Mouse (Mus musculus): ENCODE results near the gene Srp68.

Srp68 gene

DNA sequence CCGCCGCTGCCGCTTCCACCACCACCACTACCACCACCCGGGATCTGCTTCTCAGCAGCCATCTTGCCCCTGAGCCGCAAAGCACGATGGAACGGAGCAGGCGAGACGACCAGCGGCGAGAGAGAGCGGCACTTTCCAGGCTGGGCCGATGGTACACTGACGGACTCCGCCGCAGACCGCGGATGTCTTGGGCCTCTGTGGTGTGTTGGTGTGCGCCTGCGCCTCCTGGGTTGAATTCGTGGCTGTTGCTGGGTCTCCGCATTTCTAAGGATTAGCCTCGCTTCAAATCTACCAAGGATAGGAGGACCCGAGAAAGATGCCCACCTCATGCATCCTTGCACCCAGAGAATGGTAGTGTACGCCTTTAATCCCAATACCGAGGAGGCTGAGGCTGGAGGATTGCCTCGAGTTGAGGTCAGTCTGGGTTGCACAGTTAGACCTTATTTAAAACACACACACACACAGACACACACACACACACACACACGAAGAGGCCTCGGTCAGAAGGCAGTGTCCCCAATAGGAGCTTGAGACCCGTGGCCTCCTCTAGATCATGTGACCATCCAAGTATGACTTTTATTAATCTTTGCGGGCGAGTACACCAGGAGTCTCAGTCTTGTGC is at the start of gene Srp68:
TSS of gene Srp68 (minus strand) at position 173 of the 622 bp plus-strand sequence.
- peak; percentile 69 for DNase-seq (ENCODE audit: low read depth, low spot score)

DNA sequence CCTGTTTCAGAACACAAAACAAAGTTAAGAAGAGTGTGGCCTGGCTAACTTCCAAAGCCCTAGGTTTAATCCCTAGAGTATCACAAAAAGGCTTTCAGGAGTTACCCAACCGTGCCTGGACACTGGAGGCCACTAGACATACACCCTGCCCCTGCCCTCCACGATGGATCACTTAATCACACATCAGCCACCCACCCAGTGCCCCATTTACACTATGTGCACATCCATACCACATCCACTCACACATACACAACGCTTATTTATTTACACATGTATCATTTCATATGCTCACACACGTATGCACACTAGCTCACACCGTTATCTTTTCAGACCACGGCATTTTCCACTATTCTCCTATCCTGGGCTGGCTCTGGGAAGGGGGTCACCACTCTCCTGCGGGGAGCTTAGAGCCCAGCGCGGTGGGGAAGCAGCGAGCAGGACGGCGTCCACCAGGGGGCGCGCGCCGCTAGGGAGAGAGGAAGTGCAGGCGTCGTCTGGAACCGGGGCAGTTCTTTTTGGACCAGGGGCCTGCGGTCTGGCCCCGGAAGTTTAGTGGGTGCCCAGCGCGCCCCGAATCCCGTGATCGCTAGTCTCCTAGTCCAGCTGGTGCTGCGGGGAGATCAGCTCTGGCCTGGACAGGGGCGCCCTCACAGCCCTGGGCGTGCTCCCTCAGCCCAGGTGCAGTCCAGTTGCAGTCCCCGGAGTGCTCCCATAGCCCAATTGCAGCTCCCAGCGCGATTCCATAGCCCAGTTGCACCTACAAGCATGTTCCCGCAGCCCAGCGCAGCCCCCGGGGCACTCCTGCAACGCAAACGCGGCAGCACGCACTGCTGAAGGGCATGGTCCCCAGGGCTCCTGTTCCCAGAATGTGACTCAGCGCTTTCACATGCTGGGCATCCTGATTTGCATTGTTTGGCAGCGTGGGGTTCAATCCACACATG is 45.0 kb upstream of the Srp68 start:
- DNase-seq (ENCODE audit: low read depth, low spot score) = peak; percentile 56

GRCm38 (mm10) chr11:116312359-116312758 is 38.3 kb upstream of the Srp68 start:
- no peak for DNase-seq (ENCODE audit: low read depth, low spot score)

DNA sequence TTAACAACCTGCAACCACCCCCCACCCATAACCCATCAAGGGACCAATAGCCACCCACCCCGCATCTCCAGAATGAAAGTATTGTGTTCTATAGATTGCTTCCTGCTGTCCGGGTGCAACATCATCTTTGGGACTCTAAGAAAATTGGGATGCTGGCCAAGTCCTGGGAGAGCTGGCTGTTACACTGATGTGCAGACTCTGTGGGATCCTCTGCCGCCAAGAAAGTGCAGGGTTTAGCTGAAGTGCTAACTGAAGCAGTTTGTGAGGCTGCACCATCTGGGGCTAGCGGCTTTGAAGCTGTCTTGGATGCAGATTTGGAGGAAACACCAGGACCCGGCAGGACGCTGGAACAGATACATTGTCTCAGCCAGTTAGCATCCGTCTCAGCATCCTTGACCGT is 37.2 kb upstream of the Srp68 start:
- no peak for DNase-seq (ENCODE audit: low read depth, low spot score)

DNA sequence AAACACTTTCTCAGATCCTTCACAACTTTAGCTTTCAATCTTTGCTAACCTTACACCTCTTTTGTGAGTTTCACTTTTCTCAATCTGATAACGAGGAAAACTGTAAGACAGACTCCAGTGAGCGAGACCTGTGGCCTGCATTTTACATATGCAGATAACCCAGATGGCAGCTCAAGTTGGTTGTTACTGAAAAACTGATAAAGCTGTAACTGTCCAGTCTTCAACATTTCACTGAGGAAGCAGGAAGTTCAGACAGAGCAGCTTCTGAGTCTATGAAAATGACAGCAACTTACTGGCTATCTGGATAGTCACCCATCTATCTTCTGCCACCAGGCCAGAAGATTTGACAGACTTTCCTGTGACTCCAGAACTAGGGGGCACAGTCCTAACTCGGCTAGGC is 35.6 kb upstream of the Srp68 start:
- DNase-seq (ENCODE audit: low read depth, low spot score) = no peak

GRCm38 (mm10) chr11:116307762-116308531 is 33.9 kb upstream of the Srp68 start:
- peak; percentile 36 for DNase-seq (ENCODE audit: low read depth, low spot score)

- DNase-seq (ENCODE audit: low read depth, low spot score) = no peak
Observed at GRCm38 (mm10) chr11:116307019-116307725, 33.2 kb upstream of the Srp68 start, which contains the start of gene Exoc7. TSS of gene Exoc7 (minus strand) at chr11:116307233.

DNA sequence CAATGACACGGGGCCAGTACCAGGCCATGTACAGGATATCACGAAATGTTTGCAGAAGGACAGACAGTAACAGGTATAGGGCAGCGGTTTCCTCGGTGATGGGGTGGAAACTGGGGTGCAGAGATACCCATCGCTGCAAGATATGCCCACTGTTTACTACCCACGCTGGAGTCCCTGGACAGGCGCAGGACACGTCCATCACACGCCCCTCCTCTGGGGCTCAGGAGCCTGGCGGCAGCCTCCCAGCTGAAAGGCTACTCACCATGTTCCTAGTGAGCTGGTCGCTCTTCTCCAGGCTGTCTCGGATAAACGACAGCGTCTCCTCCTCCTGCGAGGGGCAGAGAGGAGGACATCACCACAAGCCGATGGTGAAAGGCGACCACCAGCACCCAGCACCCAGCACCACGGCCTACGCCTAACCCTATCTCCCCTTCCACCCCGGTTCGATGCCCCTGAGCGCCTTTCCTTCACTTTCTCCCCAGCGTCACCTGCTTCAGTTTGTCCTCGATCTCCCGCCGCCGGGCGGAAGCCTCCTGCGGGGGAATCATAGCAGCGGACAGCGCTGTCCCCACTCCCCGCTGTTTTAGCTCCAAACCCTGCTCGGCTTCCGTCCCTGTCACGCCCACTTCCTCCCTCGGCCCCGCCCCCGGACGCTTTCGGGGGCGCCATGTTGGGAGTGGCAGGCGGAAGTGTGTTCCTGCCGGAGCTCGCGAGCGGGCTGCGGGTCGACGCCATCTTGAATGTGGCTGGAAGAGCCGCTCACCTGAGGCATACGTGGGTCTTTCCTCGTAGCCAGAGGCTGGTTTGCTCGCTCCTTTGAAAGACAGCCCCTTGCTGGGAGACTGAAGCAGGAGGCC is 32.3 kb upstream of the Srp68 start:
- peak; percentile 88 for DNase-seq (ENCODE audit: low read depth, low spot score)

GRCm38 (mm10) chr11:116305423-116305822 is 31.4 kb upstream of the Srp68 start:
- DNase-seq (ENCODE audit: low read depth, low spot score) = no peak

GRCm38 (mm10) chr11:116298621-116299020 is 24.6 kb upstream of the Srp68 start:
- no peak for DNase-seq (ENCODE audit: low read depth, low spot score)

- no peak for DNase-seq (ENCODE audit: low read depth, low spot score)
Observed at GRCm38 (mm10) chr11:116298221-116298620, 24.2 kb upstream of the Srp68 start.

DNA sequence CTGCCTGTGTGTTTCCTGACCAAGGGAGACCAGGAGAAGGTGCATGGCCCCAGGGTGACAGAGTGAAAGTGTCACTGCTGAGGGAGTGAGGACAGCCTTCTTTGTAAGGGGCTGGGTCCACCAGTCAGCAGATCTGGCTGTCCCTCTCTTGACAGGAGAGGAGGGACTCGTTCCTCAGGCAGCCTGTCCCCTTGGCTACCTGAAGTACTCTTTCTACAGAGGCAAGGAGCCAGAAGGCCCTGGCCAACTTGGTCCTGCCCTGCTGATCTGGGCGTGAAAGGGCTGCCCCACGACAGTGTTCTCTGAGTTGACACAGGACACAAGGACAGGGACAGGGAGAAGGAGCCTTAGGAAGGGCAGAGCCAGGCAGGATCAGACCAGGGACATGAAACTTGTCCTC is 23.0 kb upstream of the Srp68 start:
- DNase-seq (ENCODE audit: low read depth, low spot score) = no peak

DNA sequence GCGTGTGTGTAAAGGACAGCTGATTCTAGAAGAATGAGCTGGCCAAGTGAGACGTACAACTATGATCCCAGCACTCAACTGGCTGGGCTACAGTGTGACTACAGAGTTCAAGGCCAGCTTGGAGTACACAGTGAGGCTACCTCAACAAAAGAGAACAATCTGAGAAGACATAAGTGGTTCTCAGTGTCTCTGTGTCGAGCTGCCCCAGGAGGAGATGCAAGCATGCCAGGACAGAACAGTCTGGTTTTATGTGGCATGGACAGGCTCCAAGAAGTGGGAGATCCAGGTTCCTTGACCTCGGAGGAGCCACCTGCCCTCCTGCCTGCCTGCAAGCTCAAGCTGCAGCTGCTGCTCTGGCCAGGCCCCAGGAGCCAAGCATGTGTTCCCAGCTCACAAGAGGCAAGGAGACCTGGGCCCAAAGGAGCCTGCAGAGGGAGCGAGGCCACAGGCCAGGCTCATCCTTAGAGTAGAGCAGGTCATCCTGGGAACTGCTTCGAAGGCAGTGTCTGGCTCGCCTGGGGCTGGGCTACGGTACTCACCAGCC is 22.2 kb upstream of the Srp68 start:
- no peak for DNase-seq (ENCODE audit: low read depth, low spot score)

DNA sequence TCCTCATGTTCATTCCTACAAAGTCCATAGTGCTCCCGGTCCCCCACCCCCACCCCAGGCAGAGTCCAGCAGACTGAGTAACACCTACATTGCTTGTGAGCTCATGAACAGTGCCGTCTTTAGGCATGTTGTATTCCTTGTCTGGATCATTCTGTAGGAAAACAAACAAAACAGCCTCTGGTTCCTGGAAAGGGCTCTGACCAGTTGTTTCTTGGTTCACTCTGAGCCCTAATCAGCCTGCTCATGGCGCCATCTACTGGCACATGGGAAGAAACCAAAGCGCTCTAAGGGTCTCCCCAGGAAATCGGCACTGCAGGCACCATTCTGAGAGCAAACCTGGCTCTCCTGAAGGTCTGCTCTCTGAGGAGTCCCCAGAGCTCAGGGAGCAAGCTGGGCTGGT is 20.3 kb upstream of the Srp68 start:
- DNase-seq (ENCODE audit: low read depth, low spot score) = peak; percentile 37

DNA sequence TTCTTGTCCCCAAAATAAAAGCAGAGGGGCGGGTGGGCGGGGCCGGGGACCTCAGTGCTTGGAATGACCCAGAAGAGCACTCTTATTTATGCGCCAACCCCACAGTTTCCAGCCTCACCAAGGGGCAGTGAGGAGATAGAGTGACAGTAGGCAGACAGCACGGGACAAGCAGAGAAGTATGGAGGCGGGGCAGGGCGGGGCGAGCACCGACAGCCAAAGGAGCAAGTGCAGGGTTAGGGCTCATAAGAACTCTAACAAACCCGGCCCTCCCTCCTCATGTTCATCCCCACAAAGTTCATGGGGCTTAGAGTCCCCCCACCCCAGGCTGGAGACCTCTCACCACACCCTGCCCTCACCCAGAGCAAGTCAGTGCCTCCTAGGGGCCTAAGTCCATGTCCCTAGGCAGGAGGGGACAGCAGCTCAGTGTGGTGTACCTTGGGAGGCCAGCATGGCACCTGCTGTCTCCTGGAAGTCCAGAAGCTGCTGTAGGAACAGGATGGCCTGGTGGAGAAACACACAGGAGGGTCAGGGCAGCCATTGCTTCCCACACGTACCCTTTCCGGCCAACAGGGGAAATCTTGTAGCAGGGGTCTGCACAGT is 19.6 kb upstream of the Srp68 start:
- no peak for DNase-seq (ENCODE audit: low read depth, low spot score)

DNA sequence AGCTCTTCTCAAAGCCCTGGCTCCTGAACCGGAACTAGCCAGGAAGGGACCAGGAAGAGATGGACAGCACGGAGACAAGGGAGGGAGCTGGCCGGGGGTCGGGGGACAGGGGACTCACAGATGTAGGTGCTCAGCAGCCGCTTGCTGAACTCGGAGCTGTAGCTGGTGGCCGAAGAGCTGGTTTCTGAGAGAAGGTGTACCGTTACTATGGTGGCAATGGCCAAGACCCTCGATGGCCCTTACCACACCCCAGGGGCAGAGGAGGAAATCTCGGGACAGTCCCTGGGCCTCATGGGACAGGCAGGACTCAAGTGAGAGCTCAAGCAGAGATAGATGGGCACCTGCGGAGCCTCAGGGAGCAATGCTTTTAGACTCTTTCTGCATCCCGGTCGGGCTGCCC is 18.4 kb upstream of the Srp68 start:
- no peak for DNase-seq (ENCODE audit: low read depth, low spot score)

- no peak for DNase-seq (ENCODE audit: low read depth, low spot score)
Observed at GRCm38 (mm10) chr11:116290556-116290955, 16.5 kb upstream of the Srp68 start.

- DNase-seq (ENCODE audit: low read depth, low spot score) = no peak
Observed at GRCm38 (mm10) chr11:116287351-116287750, 13.3 kb upstream of the Srp68 start.

- no peak for DNase-seq (ENCODE audit: low read depth, low spot score)
Observed at GRCm38 (mm10) chr11:116285770-116286191, 11.8 kb upstream of the Srp68 start.

GRCm38 (mm10) chr11:116283982-116284381 is 10.0 kb upstream of the Srp68 start:
- no peak for DNase-seq (ENCODE audit: low read depth, low spot score)
